Mouse (Mus musculus) gastrocnemius, postnatal 14 days (tissue): ENCODE results near the gene Ccdc63. TPM values are rescaled to one million over a fixed set of nuclear protein-coding genes. Genes with fewer than 3 reads are reported as not detected.

Source experiments
- DNase-seq: peaks from one replicate; pipeline ENCODE4 v3.0.0; 2021; ENCODE audit warnings: mixed read lengths
- intact Hi-C: fragments of 180-260 bp; cut with DNase I; formaldehyde crosslinking; loops from one replicate; pipeline ENCODE4 v1.15.1; 2025; ENCODE audit warnings: low total_unique reads
- total RNA-seq, 2 experiments: library from RNA; stranded (reverse); gene quantifications; 2 replicates each; pipeline ENCODE4 v1.2.3; 2021

Ccdc63 gene
- total RNA-seq, 2 experiments from 2014 or later = not detected

DNA sequence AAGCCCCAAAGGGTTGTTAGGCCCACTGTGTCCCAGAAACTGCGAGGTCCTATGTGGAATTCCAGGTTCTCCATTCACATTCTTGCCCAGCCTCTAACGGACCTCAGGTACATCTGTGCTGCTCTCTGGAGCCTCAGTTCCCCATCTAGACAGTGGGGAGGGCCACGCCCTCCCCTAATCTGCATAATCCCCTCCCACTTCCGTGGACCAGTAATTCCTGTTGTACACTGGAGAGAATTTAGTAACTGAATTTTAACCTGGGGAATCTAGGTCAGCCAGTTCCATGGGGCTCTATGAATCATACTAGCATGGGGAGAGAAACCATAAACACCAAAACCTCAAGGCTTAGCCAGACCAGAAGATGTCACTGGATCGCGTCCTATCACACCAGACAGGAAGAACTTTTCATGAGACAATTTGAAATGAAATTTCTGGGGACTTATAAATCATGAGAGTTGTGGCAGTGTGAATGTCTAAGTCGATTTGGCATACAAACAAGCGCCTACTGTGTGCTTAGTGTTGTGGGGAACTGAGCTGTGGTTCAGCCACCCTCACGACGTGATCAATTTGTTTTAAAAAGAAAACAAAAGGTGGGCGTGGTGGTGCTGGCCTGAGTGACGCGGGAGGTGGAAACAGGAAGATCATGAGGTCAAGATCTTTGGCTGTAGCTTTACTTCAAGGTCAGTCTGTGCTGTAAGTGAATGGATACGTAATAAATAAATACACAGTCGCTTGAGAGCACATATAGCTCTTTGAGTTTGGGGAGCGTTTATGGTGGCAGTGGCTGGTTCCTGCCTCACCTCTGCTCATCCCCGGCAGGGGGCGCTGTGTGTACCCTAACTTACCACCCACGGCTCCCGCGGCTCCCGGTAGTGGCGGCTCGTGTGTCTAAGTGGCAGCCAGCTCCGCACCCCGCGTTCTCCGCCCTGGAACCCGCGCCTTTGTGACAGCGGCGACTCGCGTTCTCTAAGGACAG, 9.3 kb downstream of the Ccdc63 start:
- intact Hi-C loops = loop anchor here (5.0 to 10.0 kb wide), 4 partner anchors 46 to 213 kb away; partner anchors contain the start of gene Tctn1

DNA sequence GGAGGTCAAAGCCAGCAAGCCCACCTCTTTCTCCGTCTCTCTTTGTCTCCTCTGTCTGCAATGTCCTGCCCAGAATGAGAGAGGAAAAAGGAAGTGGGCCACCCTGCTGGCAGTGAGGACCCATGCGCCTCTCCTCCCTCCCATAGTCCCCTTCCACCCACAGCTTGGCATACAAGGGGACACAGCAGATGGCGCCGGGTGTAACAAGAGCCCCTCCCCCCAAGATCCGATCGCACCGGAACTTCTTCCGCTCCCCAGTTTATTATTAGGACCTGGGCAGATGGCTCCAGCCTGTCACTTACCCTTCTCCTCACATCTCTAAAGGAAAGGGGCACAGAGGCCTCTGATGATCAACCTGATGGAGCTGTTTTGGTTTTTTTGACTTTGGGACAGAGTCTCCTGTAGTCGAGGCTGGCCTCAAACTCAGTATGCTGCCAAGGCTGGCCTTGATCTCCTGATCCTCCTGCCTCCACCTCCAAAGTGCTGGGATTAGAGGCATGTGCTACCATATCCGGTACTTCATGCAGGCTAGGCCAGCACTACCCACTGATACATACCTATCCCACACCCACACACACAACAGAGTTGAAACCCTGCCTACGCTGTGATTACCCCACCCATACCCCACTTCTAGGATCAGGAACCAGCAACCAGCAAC, 10.2 kb downstream of the Ccdc63 start:
- intact Hi-C loops = loop anchor here (5.0 to 10.0 kb wide), 4 partner anchors 47 to 214 kb away; partner anchors contain the start of gene Tctn1
- DNase-seq = no peak

More for the DNA sequence above, 9.3 kb downstream of the Ccdc63 start:
- peak; percentile 89 for DNase-seq

DNA sequence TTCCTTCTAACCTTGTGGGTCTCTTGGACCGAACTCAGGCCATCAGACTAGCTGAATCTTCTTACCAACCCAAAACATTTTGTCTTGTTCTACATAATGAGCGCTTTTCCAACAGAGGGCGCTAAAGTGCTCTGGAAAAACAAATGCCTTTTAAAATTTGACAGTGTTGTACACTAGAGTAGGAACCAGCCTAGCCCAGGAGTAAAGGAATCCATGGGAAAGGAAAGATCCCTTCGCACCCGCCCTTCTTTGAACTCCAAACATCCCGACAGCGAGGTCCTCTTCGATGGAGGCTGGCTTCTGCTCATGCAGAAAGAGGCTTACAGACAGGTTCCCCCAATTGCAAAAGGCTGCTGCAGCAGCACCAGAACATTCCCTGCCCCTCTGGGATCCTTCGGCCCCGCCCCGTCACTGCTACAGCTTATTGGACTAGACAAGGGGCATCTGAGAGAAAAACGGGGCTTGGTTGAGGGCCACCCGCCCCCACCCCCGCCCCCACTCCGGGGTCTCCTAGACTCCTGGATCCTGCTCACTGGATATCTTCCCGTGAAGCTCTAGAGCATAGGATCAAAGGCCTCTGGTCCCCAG, 11.5 kb downstream of the Ccdc63 start:
- peak; percentile 41 for DNase-seq
- intact Hi-C loops = no loop called here

DNA sequence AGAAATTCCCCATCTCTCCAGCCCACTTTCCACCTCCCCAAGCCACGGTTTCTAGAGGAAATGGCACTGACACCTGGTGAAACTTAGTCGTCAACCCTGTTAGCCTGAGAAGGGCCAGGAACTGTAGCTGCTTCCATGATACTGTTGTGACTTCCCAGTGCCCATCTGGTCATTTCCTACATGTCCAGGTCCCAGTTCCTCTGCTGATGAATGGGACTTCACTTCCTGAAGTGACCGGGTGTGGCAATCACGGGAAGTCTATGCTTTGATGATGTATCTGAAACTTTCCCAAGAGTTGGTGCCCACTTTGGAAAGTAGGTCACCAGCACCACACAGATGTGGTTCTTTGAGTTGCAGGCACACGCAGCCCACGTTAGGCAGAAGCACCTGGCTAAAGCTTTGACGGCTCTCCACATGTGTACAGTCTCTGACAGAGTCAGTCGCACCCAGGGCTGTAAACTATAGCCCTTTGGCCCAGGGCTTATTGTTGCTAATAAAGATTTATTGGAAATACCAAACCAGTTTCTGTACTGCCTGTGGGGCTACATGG, 15.3 kb downstream of the Ccdc63 start:
- intact Hi-C loops = no loop called here
- no peak for DNase-seq

DNA sequence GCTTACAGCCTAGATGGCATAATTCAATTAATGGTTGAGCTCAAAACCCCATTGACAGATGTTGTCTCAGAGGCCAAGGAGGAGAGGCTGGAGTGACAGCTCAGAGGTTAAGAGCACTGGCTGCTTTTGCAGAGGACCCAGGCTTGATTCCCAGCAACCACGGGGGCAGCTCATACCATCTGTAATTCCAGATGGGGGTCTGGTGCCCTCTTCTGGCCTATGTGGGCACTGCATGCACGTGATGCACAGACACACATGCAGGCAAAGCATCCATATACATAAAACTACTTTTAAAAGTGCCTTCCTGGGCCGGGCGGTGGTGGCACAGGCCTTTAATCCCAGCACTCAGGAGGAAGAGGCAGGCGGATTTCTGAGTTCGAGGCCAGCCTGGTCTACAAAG, 24.4 kb downstream of the Ccdc63 start:
- intact Hi-C loops = no loop called here
- DNase-seq = no peak

GRCm38 (mm10) chr5:122115266-122115763, 25.3 kb downstream of the Ccdc63 start:
- no peak for DNase-seq
- intact Hi-C loops = no loop called here

GRCm38 (mm10) chr5:122114176-122114575, 26.4 kb downstream of the Ccdc63 start:
- intact Hi-C loops = no loop called here
- peak; percentile 46 for DNase-seq

GRCm38 (mm10) chr5:122113450-122113849, 27.2 kb downstream of the Ccdc63 start:
- intact Hi-C loops = no loop called here

GRCm38 (mm10) chr5:122111933-122112248, 28.7 kb downstream of the Ccdc63 start:
- no peak for DNase-seq
- intact Hi-C loops = no loop called here

More at GRCm38 (mm10) chr5:122113450-122113849, 27.2 kb downstream of the Ccdc63 start:
- DNase-seq = no peak

GRCm38 (mm10) chr5:122111091-122111932, 29.3 kb downstream of the Ccdc63 start:
- no peak for DNase-seq
- intact Hi-C loops = no loop called here

GRCm38 (mm10) chr5:122110625-122111024, 30.0 kb downstream of the Ccdc63 start:
- no peak for DNase-seq
- intact Hi-C loops = no loop called here

- intact Hi-C loops = no loop called here
Observed at GRCm38 (mm10) chr5:122109325-122110060, 31.1 kb downstream of the Ccdc63 start.

DNA sequence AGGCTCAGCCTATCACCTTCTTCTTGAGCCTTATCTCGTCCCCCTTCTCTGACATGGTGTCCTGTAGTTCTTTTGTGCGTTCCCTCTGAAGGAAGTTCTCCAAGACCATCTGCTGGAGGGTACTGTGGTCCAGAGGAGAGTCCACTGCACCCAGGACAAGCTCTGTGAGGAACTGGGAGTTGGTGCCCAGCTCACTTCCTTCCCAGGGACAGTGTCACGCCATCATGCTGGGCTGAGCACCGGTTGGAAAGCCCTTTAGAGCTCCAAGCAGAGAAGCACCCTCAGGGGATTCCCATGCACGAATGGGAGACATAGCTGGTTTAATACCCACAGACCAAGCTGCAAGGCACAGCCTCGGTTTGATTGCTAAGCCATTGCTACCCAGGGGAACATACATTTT, 32.5 kb downstream of the Ccdc63 start:
- intact Hi-C loops = no loop called here
- no peak for DNase-seq

More at GRCm38 (mm10) chr5:122109325-122110060, 31.1 kb downstream of the Ccdc63 start:
- no peak for DNase-seq

DNA sequence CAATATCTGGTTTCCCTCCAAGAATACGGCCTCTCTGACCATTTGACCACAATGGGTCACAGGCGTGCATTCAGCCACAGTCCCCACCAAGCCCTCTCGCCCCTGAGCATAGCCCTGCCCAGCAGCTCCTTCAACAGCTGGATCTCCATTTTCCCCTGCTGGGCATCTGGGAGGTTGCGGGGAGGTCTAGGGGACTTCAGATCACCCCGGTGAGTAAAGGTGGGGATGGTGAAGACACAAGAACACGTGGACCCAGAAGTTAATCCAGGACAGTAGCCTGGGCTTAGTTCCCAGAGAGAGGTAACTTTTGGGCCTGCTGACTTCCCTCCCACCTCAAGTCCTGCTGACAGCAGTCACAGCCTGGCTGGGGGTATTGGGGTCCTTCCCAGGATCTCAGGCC, 34.4 kb downstream of the Ccdc63 start:
- intact Hi-C loops = no loop called here
- DNase-seq = no peak

DNA sequence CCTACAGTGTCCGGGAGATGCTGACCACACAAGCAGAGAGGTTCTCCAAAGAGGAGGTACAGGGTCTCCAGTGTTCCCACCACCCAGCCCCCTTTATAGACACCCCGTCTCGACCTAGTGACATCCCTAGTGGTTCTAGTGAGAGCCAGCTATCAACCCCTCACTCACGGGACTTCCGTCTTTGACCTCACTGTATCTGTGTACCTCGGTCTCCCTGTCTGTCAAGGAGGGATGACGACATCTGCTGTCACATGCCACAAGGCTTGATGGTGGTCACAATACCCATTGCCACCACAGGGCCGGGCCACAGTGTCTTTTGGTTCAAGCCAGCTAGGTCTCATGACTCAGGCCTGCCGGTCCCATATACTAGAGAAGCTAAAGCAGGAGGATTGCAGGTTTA, 35.6 kb downstream of the Ccdc63 start:
- DNase-seq = no peak

DNA sequence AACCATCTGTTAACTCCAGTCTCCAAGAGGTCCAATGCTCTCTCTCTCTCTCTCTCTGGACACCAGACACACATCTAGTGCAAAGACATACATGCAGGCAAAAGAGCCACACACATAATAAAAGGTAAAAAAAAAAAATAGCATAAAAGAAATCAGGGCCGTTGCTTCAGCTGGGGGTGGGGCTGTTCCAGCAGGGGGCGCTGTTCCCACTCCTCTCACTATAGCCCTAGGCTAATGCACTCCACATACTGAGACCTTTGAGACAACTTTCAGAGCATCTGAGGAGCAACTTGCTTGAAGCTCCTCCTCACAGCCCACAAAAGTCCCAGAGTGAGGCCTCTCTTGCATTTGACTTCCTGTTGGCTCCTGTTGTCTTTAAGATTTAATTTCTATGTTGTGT, 36.4 kb downstream of the Ccdc63 start:
- intact Hi-C loops = no loop called here
- DNase-seq = no peak

More for the DNA sequence above, 35.6 kb downstream of the Ccdc63 start:
- intact Hi-C loops = no loop called here

DNA sequence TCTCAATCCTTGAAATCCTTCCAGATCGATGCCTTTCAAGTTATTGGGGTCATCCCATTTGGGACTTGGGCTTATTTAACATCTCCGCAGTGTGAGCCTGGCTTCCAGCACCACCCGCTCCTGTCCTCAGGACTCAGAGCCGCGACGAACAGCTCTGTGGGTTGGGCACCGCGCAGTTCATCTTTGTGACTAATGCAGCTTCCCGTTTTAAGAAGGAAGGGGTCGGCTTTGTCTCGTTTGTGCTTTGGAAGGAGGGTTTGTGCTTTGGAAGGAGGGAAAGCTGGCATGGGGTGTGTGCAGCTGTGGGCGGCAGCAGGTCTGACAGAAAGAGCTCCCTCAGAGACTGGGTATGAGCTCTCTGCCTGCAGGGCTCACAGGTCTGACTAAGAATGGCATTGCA, 37.5 kb downstream of the Ccdc63 start:
- no peak for DNase-seq
- intact Hi-C loops = no loop called here

DNA sequence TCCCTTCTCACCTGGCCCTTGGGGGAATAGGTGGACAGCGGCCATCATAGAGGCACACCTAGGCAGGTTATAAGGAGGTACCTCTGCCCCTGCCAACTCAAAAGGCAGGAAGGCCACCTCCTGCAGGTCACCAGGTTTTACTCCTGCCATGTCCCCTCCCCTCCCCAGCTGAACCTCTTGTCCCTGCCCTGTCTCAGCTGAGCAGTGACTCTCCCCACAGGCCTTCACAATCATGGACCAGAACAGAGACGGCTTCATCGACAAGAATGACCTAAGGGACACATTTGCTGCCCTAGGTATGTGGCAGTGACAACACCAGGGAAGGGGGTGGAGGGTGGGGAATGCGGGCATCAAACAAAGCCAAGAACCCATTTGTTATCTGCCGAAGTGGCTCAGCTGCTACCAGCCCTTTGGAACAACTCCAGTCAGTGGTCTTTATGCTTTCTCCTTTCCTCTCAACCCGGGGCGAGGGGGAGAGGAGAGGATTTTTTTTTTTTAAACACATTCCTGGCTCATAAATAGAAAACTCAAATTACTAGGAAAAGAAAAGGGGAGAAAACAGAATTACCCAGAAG, 38.1 kb downstream of the Ccdc63 start:
- intact Hi-C loops = no loop called here
- no peak for DNase-seq
